Mouse (Mus musculus): ENCODE measurements around the gene Jade2.
"Not testable (repeated sequence)": the region's sequence is repeated elsewhere in the genome, so short reads cannot be mapped to it uniquely, and the experiment has no call there.

Gene Jade2

GRCm38 (mm10) chr11:51790662-51791061 is 66.8 kb downstream of the Jade2 start:
- no peak for DNase-seq (ENCODE audit: low spot score)

GRCm38 (mm10) chr11:51789735-51790134 is 67.7 kb downstream of the Jade2 start:
- not testable (repeated sequence) for DNase-seq (ENCODE audit: low spot score)

- no peak for DNase-seq (ENCODE audit: low spot score)
Observed at GRCm38 (mm10) chr11:51785926-51786325, 71.5 kb downstream of the Jade2 start.

- no peak for DNase-seq (ENCODE audit: low spot score)
Observed at GRCm38 (mm10) chr11:51782721-51783120, 74.7 kb downstream of the Jade2 start.

- DNase-seq (ENCODE audit: low spot score): no peak
Observed at GRCm38 (mm10) chr11:51780773-51781267, 76.6 kb downstream of the Jade2 start.

- DNase-seq (ENCODE audit: low spot score): no peak
Observed at GRCm38 (mm10) chr11:51777478-51777877, 80.0 kb downstream of the Jade2 start.

- DNase-seq (ENCODE audit: low spot score): no peak
Observed at GRCm38 (mm10) chr11:51775507-51775906, 81.9 kb downstream of the Jade2 start.

- no peak for DNase-seq (ENCODE audit: low spot score)
Observed at GRCm38 (mm10) chr11:51768296-51768695, 89.2 kb downstream of the Jade2 start.

- no peak for DNase-seq (ENCODE audit: low spot score)
Observed at GRCm38 (mm10) chr11:51767579-51768220, 89.8 kb downstream of the Jade2 start.

- DNase-seq (ENCODE audit: low spot score): no peak
Observed at GRCm38 (mm10) chr11:51764816-51765215, 92.6 kb downstream of the Jade2 start.

GRCm38 (mm10) chr11:51763955-51764354 is 93.5 kb downstream of the Jade2 start:
- DNase-seq (ENCODE audit: low spot score): no peak

All from urinary bladder, postnatal 10 days (tissue).